Mouse (Mus musculus): ENCODE measurements at regions not wholly inside any gene's neighbourhood (a gene's known extent, or its start where the extent isn't known, plus 50 kb on each side); places are given as distances from the start of the nearest gene placed in this dataset.

GRCm38 (mm10) chr15:61927385-61928120 is 1004.7 kb upstream of the A1bg start:
- no peaks in the 10 kb centered on the region for H3K27me3 ChIP-seq
- no peaks in the 10 kb centered on the region for H3K9me3 ChIP-seq (replicated peaks)
- H3K27ac ChIP-seq, result no peak overlapping the region
- H3K4me1 ChIP-seq, result no peaks in the 10 kb centered on the region
- H3K9ac ChIP-seq, result no peak overlapping the region
- WGBS, result 80% methylated on average over 15 of the region's 15 CpGs
- ATAC-seq (ENCODE audit: low FRiP score), result no peak
- no peaks in the 10 kb centered on the region for H3K36me3 ChIP-seq
- no peak overlapping the region for H3K4me2 ChIP-seq (replicated peaks)
- H3K4me3 ChIP-seq, result no peak overlapping the region

- ATAC-seq (ENCODE audit: low FRiP score), result no peak
- WGBS, result 77% methylated on average over 2 of the region's 2 CpGs
Measured at GRCm38 (mm10) chr15:61920041-61920440, 997.2 kb upstream of the A1bg start.

GRCm38 (mm10) chr15:61913546-61914160 is 990.8 kb upstream of the A1bg start:
- Histone ChIP-seq H3K9ac (no peak overlapping the region), H3K4me1 (no peaks in the 10 kb centered on the region), H3K4me3 (no peak overlapping the region), H3K4me2 (replicated peaks) (no peak overlapping the region), H3K27me3 (no peaks in the 10 kb centered on the region), H3K9me3 (replicated peaks) (no peaks in the 10 kb centered on the region), H3K27ac (no peak overlapping the region), H3K36me3 (no peaks in the 10 kb centered on the region)
- WGBS, result 87% methylated on average over 7 of the region's 7 CpGs
- no peak for ATAC-seq (ENCODE audit: low FRiP score)

More at GRCm38 (mm10) chr15:61920041-61920440, 997.2 kb upstream of the A1bg start:
- no peaks in the 10 kb centered on the region for H3K4me1 ChIP-seq
- H3K27me3 ChIP-seq, result no peaks in the 10 kb centered on the region
- no peaks in the 10 kb centered on the region for H3K36me3 ChIP-seq
- no peak overlapping the region for H3K27ac ChIP-seq
- no peak overlapping the region for H3K4me3 ChIP-seq
- no peaks in the 10 kb centered on the region for H3K9me3 ChIP-seq (replicated peaks)
- H3K9ac ChIP-seq, result no peak overlapping the region
- no peak overlapping the region for H3K4me2 ChIP-seq (replicated peaks)

DNA sequence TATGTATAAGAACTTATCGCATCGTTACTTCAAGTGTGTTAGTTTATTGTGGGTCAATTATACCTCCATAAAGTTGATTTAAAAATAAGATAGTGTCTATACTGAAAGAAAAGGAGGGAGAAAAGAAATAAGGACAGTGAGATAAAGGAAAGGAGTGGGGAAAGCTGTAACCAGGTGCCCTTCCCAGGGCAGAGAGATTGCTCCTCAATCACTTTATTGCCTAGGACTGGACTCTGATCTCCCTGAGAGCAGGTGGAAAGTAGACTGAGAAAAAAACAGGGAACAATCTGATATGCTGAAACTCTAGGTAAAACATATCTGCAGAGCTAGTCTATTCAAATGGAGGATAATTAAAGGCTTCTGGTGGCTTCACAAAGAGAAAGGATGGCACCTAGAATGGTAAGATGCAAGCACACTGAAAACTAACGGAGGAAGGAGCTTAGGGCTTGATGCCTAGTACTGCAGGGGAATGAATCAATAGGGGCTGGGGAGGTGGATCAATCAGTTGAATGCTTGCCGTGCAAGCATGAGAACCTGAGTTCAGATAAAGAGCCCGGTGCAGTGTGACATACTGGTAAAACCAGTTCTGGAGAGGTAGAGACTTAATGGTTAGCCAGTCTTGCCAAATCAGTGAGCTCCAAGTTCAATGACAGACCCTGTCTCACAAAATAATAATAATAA is 982.5 kb upstream of the A1bg start:
- Histone ChIP-seq H3K4me2 (replicated peaks) (no peak overlapping the region), H3K27me3 (no peaks in the 10 kb centered on the region), H3K9me3 (replicated peaks) (no peaks in the 10 kb centered on the region), H3K27ac (no peak overlapping the region), H3K4me1 (no peaks in the 10 kb centered on the region), H3K36me3 (no peaks in the 10 kb centered on the region), H3K4me3 (no peak overlapping the region), H3K9ac (no peak overlapping the region)
- no peak for ATAC-seq (ENCODE audit: low FRiP score)
- 94% methylated on average over 5 of the region's 5 CpGs for WGBS

DNA sequence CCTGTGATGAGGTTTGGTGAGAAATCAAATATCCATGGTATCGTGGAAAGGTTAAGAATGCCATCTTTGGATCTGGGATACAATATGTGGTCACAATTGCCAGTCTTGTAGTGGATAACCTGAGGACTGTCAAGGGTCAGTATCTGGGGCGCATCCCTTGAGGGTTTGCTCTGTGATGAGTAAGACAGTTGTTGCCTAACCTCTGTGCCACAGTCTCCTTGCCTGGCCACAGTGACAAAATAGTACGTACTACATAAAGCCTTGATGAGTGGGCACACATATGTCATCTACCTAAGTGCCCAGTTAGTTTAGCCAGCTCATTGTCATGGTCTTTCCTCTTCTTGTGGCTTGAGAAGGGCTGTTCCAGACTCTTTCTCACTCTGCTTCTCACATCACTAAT is 977.0 kb upstream of the A1bg start:
- Histone ChIP-seq H3K4me3 (no peak overlapping the region), H3K36me3 (no peaks in the 10 kb centered on the region), H3K4me1 (no peaks in the 10 kb centered on the region), H3K9me3 (replicated peaks) (no peaks in the 10 kb centered on the region), H3K27ac (no peak overlapping the region), H3K27me3 (no peaks in the 10 kb centered on the region), H3K4me2 (replicated peaks) (no peak overlapping the region), H3K9ac (no peak overlapping the region)
- no peak for ATAC-seq (ENCODE audit: low FRiP score)
- WGBS, result 91% methylated on average over 3 of the region's 3 CpGs

- H3K4me2 ChIP-seq (replicated peaks), result no peak overlapping the region
- H3K4me1 ChIP-seq, result no peaks in the 10 kb centered on the region
- no peaks in the 10 kb centered on the region for H3K9me3 ChIP-seq (replicated peaks)
- no peak overlapping the region for H3K4me3 ChIP-seq
- no peak for ATAC-seq (ENCODE audit: low FRiP score)
- H3K27me3 ChIP-seq, result no peaks in the 10 kb centered on the region
- no peak overlapping the region for H3K9ac ChIP-seq
- H3K36me3 ChIP-seq, result no peaks in the 10 kb centered on the region
- 74% methylated on average over 4 of the region's 4 CpGs for WGBS
- H3K27ac ChIP-seq, result no peak overlapping the region
Measured at GRCm38 (mm10) chr15:61897566-61897965, 974.8 kb upstream of the A1bg start.

GRCm38 (mm10) chr15:61890330-61890729 is 967.5 kb upstream of the A1bg start:
- no peaks in the 10 kb centered on the region for H3K9me3 ChIP-seq (replicated peaks)
- no peak overlapping the region for H3K27ac ChIP-seq
- no peak overlapping the region for H3K4me2 ChIP-seq (replicated peaks)
- H3K9ac ChIP-seq, result no peak overlapping the region
- no peaks in the 10 kb centered on the region for H3K27me3 ChIP-seq
- ATAC-seq (ENCODE audit: low FRiP score), result no peak
- no peak overlapping the region for H3K4me3 ChIP-seq
- no peaks in the 10 kb centered on the region for H3K36me3 ChIP-seq
- H3K4me1 ChIP-seq, result no peaks in the 10 kb centered on the region

- no peak overlapping the region for H3K9ac ChIP-seq
- H3K36me3 ChIP-seq, result no peaks in the 10 kb centered on the region
- no peaks in the 10 kb centered on the region for H3K27me3 ChIP-seq
- H3K4me2 ChIP-seq (replicated peaks), result no peak overlapping the region
- no peaks in the 10 kb centered on the region for H3K4me1 ChIP-seq
- no peak overlapping the region for H3K27ac ChIP-seq
- ATAC-seq (ENCODE audit: low FRiP score), result peak; percentile 38; the same call in 1 of the 2 replicates
- H3K4me3 ChIP-seq, result no peak overlapping the region
- WGBS, result 65% methylated on average over 10 of the region's 10 CpGs
- no peaks in the 10 kb centered on the region for H3K9me3 ChIP-seq (replicated peaks)
Measured at GRCm38 (mm10) chr15:61888569-61889326, 965.9 kb upstream of the A1bg start.

GRCm38 (mm10) chr15:61879408-61879807 is 956.6 kb upstream of the A1bg start:
- Histone ChIP-seq H3K4me1 (no peaks in the 10 kb centered on the region), H3K27me3 (no peaks in the 10 kb centered on the region), H3K9ac (no peak overlapping the region), H3K9me3 (replicated peaks) (no peaks in the 10 kb centered on the region), H3K4me3 (no peak overlapping the region), H3K4me2 (replicated peaks) (no peak overlapping the region), H3K36me3 (no peaks in the 10 kb centered on the region), H3K27ac (no peak overlapping the region)
- ATAC-seq (ENCODE audit: low FRiP score), result no peak
- WGBS, result 85% methylated on average over 3 of the region's 3 CpGs

GRCm38 (mm10) chr15:61873047-61873446 is 950.2 kb upstream of the A1bg start:
- Histone ChIP-seq H3K9me3 (replicated peaks) (no peaks in the 10 kb centered on the region), H3K4me1 (peaks cover 5% of the 10 kb centered on the region; the same call in 1 of the 2 replicates), H3K36me3 (no peaks in the 10 kb centered on the region), H3K27ac (no peak overlapping the region), H3K4me3 (no peak overlapping the region), H3K4me2 (replicated peaks) (no peak overlapping the region), H3K27me3 (no peaks in the 10 kb centered on the region), H3K9ac (no peak overlapping the region)
- WGBS, result 18% methylated on average over 2 of the region's 2 CpGs
- peak; percentile 72 for ATAC-seq (ENCODE audit: low FRiP score)

DNA sequence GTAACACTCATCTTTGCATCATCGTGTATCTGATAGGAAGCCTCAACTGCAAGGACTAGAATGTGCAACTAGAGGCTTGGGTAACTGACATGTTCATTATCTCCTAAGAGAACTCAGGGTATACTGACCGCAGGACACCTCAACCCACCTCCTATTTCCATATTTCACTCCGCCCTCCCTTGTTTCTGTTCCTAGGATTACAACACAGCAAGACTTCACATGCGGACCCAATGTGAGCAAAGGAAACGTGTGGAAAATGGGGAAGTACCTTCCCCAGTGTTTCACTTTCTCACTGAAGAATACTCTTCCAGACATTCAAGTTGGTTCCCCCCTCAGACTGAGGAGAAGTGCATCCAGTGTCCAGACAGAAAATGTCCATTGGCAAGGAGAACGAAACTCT is 937.9 kb upstream of the A1bg start:
- Histone ChIP-seq H3K4me3 (no peak overlapping the region), H3K4me2 (replicated peaks) (no peak overlapping the region), H3K9me3 (replicated peaks) (no peaks in the 10 kb centered on the region), H3K9ac (no peak overlapping the region), H3K36me3 (no peaks in the 10 kb centered on the region), H3K27ac (no peak overlapping the region), H3K4me1 (no peaks in the 10 kb centered on the region), H3K27me3 (no peaks in the 10 kb centered on the region)
- no peak for ATAC-seq (ENCODE audit: low FRiP score)
- 91% methylated on average over 6 of the region's 6 CpGs for WGBS

DNA sequence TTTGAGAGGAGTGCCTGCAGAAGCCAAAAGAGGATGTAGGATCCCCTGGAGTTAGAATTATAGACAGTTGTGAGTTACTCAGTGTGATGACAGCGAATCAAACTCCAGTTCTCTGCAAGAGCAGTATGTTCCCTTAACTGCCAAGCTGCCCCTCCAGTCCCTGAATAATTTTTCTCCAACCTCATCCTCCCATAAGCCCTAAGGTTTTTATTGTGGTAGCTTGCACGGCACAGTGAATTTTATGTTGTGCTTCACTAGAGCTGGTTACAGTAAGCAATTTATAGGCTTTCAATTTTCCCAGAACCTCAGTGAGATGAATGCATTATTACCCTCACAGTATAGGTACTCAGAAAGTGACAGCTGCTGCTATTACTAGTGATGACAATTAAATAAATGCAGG is 933.1 kb upstream of the A1bg start:
- H3K27me3 ChIP-seq, result no peaks in the 10 kb centered on the region
- H3K4me1 ChIP-seq, result no peaks in the 10 kb centered on the region
- no peak for ATAC-seq (ENCODE audit: low FRiP score)
- no peak overlapping the region for H3K27ac ChIP-seq
- no peaks in the 10 kb centered on the region for H3K36me3 ChIP-seq
- no peak overlapping the region for H3K9ac ChIP-seq
- H3K4me2 ChIP-seq (replicated peaks), result no peak overlapping the region
- H3K4me3 ChIP-seq, result no peak overlapping the region
- H3K9me3 ChIP-seq (replicated peaks), result no peaks in the 10 kb centered on the region
- WGBS, result 77% methylated on average over 2 of the region's 2 CpGs
